Mouse (Mus musculus): ENCODE data around the gene Abcg5. TPM values are rescaled to one million over a fixed set of nuclear protein-coding genes. Genes with fewer than 3 reads are reported as not detected.

Gene Abcg5
- not detected for total RNA-seq (2021)
- long read RNA-seq, experiment 1: 0 reads
- long read RNA-seq, experiment 2, partial matches to known transcripts: 1 of 1 reads
- long read RNA-seq, experiment 2, other reads (novel, unspliced or antisense): 0 of 1 reads

- intact Hi-C loops (cut with DNase I): no loop called here
- DNase-seq (ENCODE audit: low spot score in 2 of 2): no peak
Measured at GRCm38 (mm10) chr17:84682734-84683717, at the start of gene Abcg5. Gene Abcg5 (minus strand): TSS chr17:84683011.

DNA sequence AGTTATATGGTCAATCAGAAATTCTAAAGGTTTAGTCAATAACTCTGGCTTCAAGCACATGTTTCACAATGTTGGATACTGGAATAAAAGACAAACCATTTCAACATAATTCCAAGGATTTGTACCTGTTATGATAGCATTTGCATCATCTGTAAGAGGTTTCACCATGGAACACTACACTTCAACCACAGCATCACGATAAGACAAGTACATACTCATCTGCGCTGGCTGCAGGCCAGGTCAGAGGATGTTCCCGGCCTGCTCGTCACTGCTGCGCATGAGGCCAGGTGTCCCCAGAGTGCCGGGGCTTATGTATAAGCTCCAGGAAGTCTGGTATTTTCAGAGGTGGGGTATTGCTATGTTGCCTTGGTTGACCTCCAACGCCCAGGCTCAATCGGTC lies 49.8 kb upstream of the Abcg5 start:
- intact Hi-C loops (cut with DNase I): no loop called here
- DNase-seq (ENCODE audit: low spot score in 2 of 2): no peak

GRCm38 (mm10) chr17:84731361-84731760 lies 48.5 kb upstream of the Abcg5 start:
- DNase-seq (ENCODE audit: low spot score in 2 of 2): no peak
- intact Hi-C loops (cut with DNase I): no loop called here

DNA sequence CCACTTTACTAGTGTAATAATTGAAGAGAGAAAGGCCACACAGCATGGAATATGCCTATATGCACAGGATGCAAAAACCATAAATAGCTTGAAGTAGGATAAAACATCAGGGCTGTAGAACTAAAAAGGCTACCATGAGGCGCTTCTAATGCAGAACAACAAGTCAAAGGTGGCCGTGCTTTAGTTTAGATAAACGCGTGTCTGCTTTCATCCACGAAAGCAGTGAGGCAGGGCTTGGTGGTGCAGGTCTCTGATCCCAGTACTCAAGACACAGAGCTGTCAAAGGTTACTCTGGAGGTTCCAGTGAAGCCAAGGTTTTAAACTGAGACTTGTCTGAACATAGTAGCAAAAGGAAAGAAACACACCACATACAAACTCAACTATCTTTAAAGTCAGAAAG lies 46.3 kb upstream of the Abcg5 start:
- intact Hi-C loops (cut with DNase I): no loop called here
- no peak for DNase-seq (ENCODE audit: low spot score in 2 of 2)

DNA sequence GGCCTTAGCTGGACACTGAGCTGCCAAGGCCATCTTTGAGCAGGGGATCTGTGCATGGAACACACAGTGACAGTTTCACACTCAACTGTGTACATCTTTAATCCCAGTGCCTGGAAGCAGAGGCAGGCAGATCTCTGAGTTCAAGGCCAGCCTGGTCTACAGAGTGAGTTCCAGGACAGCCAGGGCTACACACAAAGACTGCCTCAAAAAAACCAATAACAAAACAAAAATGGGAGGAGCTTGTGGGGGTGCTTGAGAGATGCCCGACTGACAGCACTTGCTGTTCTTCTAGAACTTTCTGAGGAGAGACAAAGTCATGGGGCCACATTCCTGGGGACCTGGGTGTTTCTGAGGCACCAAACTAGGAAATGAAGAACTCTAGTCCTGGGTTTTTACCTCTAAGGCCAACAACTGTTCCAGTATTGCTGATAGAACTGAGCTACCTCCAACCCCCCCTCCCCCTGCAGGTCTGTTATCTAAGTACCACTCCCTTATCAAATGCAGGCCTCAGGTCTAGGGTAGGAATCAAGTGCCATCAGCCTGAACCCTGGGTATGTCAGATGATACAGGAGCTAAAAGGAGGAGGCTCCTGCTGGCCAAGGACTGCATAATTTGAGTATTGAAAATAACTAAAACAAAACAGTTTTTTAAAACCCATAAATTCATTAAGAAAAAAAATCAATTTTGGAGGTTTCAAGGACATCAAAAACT lies 45.5 kb upstream of the Abcg5 start:
- no peak for DNase-seq (ENCODE audit: low spot score in 2 of 2)
- intact Hi-C loops (cut with DNase I): no loop called here

GRCm38 (mm10) chr17:84725163-84725562 lies 42.4 kb upstream of the Abcg5 start:
- no peak for DNase-seq (ENCODE audit: low spot score in 2 of 2)
- intact Hi-C loops (cut with DNase I): no loop called here

- DNase-seq (ENCODE audit: low spot score in 2 of 2): peak in 1 of 2 experiments; percentile 19
- intact Hi-C loops (cut with DNase I): no loop called here
Measured at GRCm38 (mm10) chr17:84724028-84724427, 41.2 kb upstream of the Abcg5 start.

GRCm38 (mm10) chr17:84719105-84719504 lies 36.3 kb upstream of the Abcg5 start:
- intact Hi-C loops (cut with DNase I): no loop called here

GRCm38 (mm10) chr17:84717416-84717815 lies 34.6 kb upstream of the Abcg5 start:
- intact Hi-C loops (cut with DNase I): no loop called here
- DNase-seq (ENCODE audit: low spot score in 2 of 2): no peak

More at GRCm38 (mm10) chr17:84719105-84719504, 36.3 kb upstream of the Abcg5 start:
- no peak for DNase-seq (ENCODE audit: low spot score in 2 of 2)

- intact Hi-C loops (cut with DNase I): no loop called here
- no peak for DNase-seq (ENCODE audit: low spot score in 2 of 2)
Measured at GRCm38 (mm10) chr17:84716252-84716872, 33.6 kb upstream of the Abcg5 start.

GRCm38 (mm10) chr17:84714930-84715329 lies 32.1 kb upstream of the Abcg5 start:
- intact Hi-C loops (cut with DNase I): no loop called here
- no peak for DNase-seq (ENCODE audit: low spot score in 2 of 2)

DNA sequence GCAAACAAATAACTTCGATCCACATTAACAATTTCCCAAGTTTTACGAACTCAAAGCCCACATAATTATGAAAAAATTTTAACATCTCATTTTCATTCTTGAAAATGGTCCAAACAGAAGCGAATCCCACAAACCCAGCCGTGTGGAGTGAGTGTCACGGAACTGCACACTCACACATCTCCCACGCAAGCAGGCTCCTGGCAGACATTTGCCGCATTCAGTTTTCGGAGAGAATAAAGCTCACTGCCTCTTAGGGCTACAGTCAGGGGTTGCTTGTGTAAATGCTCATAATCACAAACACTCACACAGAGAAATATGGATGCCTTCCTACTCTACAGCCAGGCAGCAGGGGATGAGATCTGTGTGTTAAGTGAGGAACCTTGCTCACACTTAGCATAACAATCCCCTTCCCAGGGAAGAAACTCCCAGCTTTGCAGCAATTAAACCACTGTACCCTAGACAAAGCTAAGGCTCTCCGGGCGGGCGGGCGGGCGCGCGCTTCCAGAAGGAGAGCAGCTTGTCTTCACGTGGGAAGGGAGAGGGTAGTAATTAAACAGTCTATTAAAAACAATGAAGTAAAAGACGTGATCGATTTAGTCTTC lies 30.9 kb upstream of the Abcg5 start:
- DNase-seq (ENCODE audit: low spot score in 2 of 2): peak; percentile 39 to 57
- intact Hi-C loops (cut with DNase I): no loop called here

- peak in 1 of 2 experiments; percentile 56 for DNase-seq (ENCODE audit: low spot score in 2 of 2)
- intact Hi-C loops (cut with DNase I): no loop called here
Measured at GRCm38 (mm10) chr17:84709403-84709851, 26.6 kb upstream of the Abcg5 start.

- DNase-seq (ENCODE audit: low spot score in 2 of 2): no peak
- intact Hi-C loops (cut with DNase I): no loop called here
Measured at GRCm38 (mm10) chr17:84708818-84709217, 26.0 kb upstream of the Abcg5 start.

- intact Hi-C loops (cut with DNase I): no loop called here
- DNase-seq (ENCODE audit: low spot score in 2 of 2): no peak
Measured at GRCm38 (mm10) chr17:84707407-84707806, 24.6 kb upstream of the Abcg5 start.

GRCm38 (mm10) chr17:84698727-84699126 lies 15.9 kb upstream of the Abcg5 start:
- intact Hi-C loops (cut with DNase I): no loop called here
- DNase-seq (ENCODE audit: low spot score in 2 of 2): peak; percentile 71 to 78

GRCm38 (mm10) chr17:84696537-84696936 lies 13.7 kb upstream of the Abcg5 start:
- no peak for DNase-seq (ENCODE audit: low spot score in 2 of 2)
- intact Hi-C loops (cut with DNase I): no loop called here

DNA sequence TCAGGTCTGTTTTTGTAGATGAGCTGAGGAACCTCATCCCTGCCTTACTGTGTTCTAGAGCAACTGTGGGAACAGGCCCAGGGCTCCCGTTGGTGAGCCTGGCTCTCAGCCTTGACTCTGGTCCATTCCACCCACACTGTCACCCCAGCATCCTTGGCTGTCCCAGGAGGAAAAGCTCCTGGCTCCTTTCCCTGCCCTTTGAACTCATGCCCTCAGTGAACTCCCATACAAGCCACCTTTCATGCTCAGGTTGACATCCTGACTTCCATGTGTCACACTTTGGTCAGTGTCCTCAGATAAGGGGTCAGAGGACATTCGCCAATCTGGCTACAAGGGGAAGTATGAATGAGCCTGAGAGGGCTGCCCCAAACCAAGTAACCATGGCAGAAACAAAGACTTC lies 10.9 kb upstream of the Abcg5 start:
- intact Hi-C loops (cut with DNase I): no loop called here
- no peak for DNase-seq (ENCODE audit: low spot score in 2 of 2)

- intact Hi-C loops (cut with DNase I): no loop called here
- DNase-seq (ENCODE audit: low spot score in 2 of 2): no peak
Measured at GRCm38 (mm10) chr17:84690111-84690510, 7.3 kb upstream of the Abcg5 start.

Data from left cerebral cortex, postnatal 14 days (tissue).